In the genomic region with DNA sequence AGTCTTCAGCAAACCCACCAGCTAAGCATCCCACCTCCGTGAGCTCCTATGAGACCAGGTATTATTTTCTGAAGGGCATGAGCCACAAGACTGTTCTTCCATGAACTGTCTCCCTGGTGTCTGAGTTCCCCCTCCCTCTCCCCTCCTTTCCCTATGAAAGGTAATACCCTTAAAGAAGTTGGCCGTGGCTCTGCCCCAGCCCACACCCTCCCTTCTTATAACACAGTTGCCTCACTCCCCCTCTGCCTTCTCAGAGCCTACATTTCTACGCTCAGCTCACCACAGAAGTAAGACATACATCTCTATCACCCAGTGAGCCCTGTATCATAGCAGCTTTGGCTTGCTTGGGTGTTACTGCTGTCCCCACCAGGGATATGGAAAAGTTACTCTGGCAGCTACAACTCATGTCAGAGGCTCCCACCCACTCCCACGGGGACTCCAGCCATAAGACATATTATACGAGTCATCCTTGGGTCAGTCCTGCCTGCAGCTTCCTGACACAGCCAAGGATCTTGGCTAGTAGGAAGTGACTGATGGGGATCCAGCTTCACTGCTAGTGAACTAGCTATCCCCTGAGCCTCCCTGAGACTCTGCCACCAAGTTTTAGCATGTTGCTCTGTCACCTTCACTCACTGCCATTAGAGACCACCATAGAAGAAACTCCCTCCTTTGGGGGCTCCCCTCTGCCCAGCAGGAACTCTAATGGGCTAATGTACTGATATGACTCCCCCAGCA, we compare ENCODE assay signal across 11 mouse cellular contexts. TPM values are rescaled to one million over a fixed set of nuclear protein-coding genes. Genes with fewer than 3 reads are reported as not detected.
DNase-seq lines count a peak whose midpoint lies in the region; ATAC-seq and TF ChIP-seq lines count a peak whose summit lies in the region.
"Had no signal": no experiment of that assay in that cellular context is flagged by ENCODE, and none has a peak within 500 bp of the region (broad histone marks: within the 10 kb centered on the region; RNA-seq: fewer than 3 reads in every experiment).

No protein-coding gene starts in this region.

- TF ChIP-seq CTCF in gastrocnemius, adult 2 months (IDR thresholded peaks at IDR 0.05) = no peak
- no peak for TF ChIP-seq CTCF in bone marrow macrophage, adult 2 months (IDR thresholded peaks at IDR 0.05; ENCODE audit: low read depth, low read length)

- no peak for TF ChIP-seq POLR2A in bone marrow macrophage, adult 2 months (IDR thresholded peaks at IDR 0.05; ENCODE audit: borderline replicate concordance, low read depth, low read length)

- intact Hi-C loops in gastrocnemius, adult 2 months (cut with DNase I) = no loop called here
- intact Hi-C loops in gastrocnemius, postnatal 36 days (cut with DNase I) = no loop called here

- no peaks in the 10 kb centered on the region; the same call in 1 of the 2 replicates for H3K9me3 ChIP-seq in limb, embryonic 13.5 days
- H3K9me3 ChIP-seq in limb, embryonic 10.5 days (replicated peaks) = no peaks in the 10 kb centered on the region
- H3K9me3 ChIP-seq: embryonic facial prominence, embryonic 15.5 days; midbrain, embryonic 13.5 days had no signal

- H3K4me2 ChIP-seq in limb, embryonic 13.5 days (replicated peaks) = no peak overlapping the region
- H3K4me2 ChIP-seq: embryonic facial prominence, embryonic 15.5 days; midbrain, embryonic 13.5 days had no signal

- no peak overlapping the region for H3K9ac ChIP-seq in limb, embryonic 13.5 days
- H3K9ac ChIP-seq: embryonic facial prominence, embryonic 15.5 days; midbrain, embryonic 13.5 days had no signal

- peak overlapping the region; percentile 16; the same call in 1 of the 2 replicates for H3K27ac ChIP-seq in gastrocnemius, adult 2 months
- H3K27ac ChIP-seq in limb, embryonic 13.5 days = no peak overlapping the region
- no peak overlapping the region for H3K27ac ChIP-seq in limb, embryonic 10.5 days
- peak overlapping the region; percentile 99 for H3K27ac ChIP-seq in bone marrow macrophage, adult 2 months (ENCODE audit: insufficient read depth, low read depth, low read length)
- H3K27ac ChIP-seq in macrophage = peak overlapping the region; percentile 99
- H3K27ac ChIP-seq: midbrain, embryonic 13.5 days had no signal

- H3K36me3 ChIP-seq in limb, embryonic 13.5 days = no peaks in the 10 kb centered on the region
- H3K36me3 ChIP-seq in limb, embryonic 10.5 days = no peaks in the 10 kb centered on the region
- H3K36me3 ChIP-seq in macrophage (ENCODE audit: inconsistent target) = no peaks in the 10 kb centered on the region
- H3K36me3 ChIP-seq: embryonic facial prominence, embryonic 15.5 days; midbrain, embryonic 13.5 days had no signal

- WGBS in limb, embryonic 13.5 days = 54% methylated on average over 5 of the region's 5 CpGs
- 67% methylated on average over 5 of the region's 5 CpGs for WGBS in limb, embryonic 10.5 days
- 2% methylated on average over 5 of the region's 5 CpGs for WGBS in macrophage (ENCODE audit: missing documents)

- peak; percentile 32; the same call in 1 of the 2 replicates for ATAC-seq in limb, embryonic 13.5 days (ENCODE audit: low FRiP score, low read depth)
- ATAC-seq: midbrain, embryonic 13.5 days had no signal

- H3K4me1 ChIP-seq in limb, embryonic 13.5 days = peaks cover 11% of the 10 kb centered on the region
- peaks cover 5% of the 10 kb centered on the region for H3K4me1 ChIP-seq in limb, embryonic 10.5 days
- H3K4me1 ChIP-seq in bone marrow macrophage, adult 2 months (ENCODE audit: control insufficient read depth, insufficient read depth, low read length) = peaks cover 56% of the 10 kb centered on the region
- H3K4me1 ChIP-seq: midbrain, embryonic 13.5 days had no signal

- H3K79me2 ChIP-seq in macrophage (ENCODE audit: inconsistent target) = no peaks in the 10 kb centered on the region

- H3K4me3 ChIP-seq in gastrocnemius, adult 2 months = no peak overlapping the region
- H3K4me3 ChIP-seq in limb, embryonic 13.5 days = no peak overlapping the region
- no peak overlapping the region for H3K4me3 ChIP-seq in limb, embryonic 10.5 days
- peak overlapping the region; percentile 37 for H3K4me3 ChIP-seq in bone marrow macrophage, adult 2 months (ENCODE audit: insufficient read depth, low read length)
- H3K4me3 ChIP-seq in macrophage (ENCODE audit: inconsistent target) = no peak overlapping the region
- H3K4me3 ChIP-seq: embryonic facial prominence, embryonic 15.5 days; midbrain, embryonic 13.5 days had no signal

- no peak for DNase-seq in gastrocnemius, adult 2 months
- no peak for DNase-seq in gastrocnemius, postnatal 36 days
- no peak for DNase-seq in limb, embryonic 10.5 days (ENCODE audit: low spot score)
- no peak for DNase-seq in c-Kit-positive CD71-positive TER-119-positive erythroid progenitor cells, embryonic 14.5 days (ENCODE audit: low spot score)
- DNase-seq in gastrocnemius, postnatal 10 days = no peak
- DNase-seq: gastrocnemius, postnatal 25 days had no signal

- no peaks in the 10 kb centered on the region for H3K27me3 ChIP-seq in limb, embryonic 13.5 days
- H3K27me3 ChIP-seq in limb, embryonic 10.5 days (ENCODE audit: low read depth, poor library complexity, severe bottlenecking) = no peaks in the 10 kb centered on the region
- H3K27me3 ChIP-seq: embryonic facial prominence, embryonic 15.5 days; midbrain, embryonic 13.5 days had no signal

RNA-seq across cellular contexts. Expression of a gene that starts 33.4 kb away (rescaled TPM):
- total RNA-seq in gastrocnemius, adult 2 months (2021) = 10 to 100 TPM in 1 of 2 experiments, 1 to 10 TPM in 1; 6.3 to 11.2 TPM
- total RNA-seq in gastrocnemius, postnatal 36 days (2021) = 1 to 10 TPM; 5.9 to 8.8 TPM
- 18.3 and 19.6 TPM in 2 replicates for polyA plus RNA-seq in limb, embryonic 13.5 days (2015; fragmentation: Nextera tagmentation; extraction: Ambion mirVana)
- 6.5 and 6.6 TPM in 2 replicates for polyA plus RNA-seq in limb, embryonic 10.5 days (2016; fragmentation: Nextera tagmentation; extraction: Ambion mirVana)
- 67.5 and 83.4 TPM in 2 replicates for polyA plus RNA-seq in bone marrow macrophage, adult 2 months (2012; ENCODE audit: insufficient read depth, insufficient read length, missing spikeins)
- 100 to 1,000 TPM in 6 of 26 experiments, 10 to 100 TPM in 19, 1 to 10 TPM in 1; 9.2 to 143 (median 58.4) TPM for total RNA-seq in macrophage (2018; cell fraction: chromatin; rRNA removed)
- total RNA-seq in macrophage (2018; cell fraction: cytosol; rRNA removed) = 100 to 1,000 TPM in 11 of 26 experiments, 10 to 100 TPM in 15; 40.1 to 135 (median 81.6) TPM
- 100 to 1,000 TPM in 11 of 26 experiments, 10 to 100 TPM in 15; 38.3 to 241 (median 91.4) TPM for total RNA-seq in macrophage (2018; cell fraction: nucleus; rRNA removed)
- polyA plus RNA-seq in macrophage (2018) = 86.0 to 211 TPM (median 135 TPM) in 3 replicates
- total RNA-seq in gastrocnemius, postnatal 10 days (2021) = 10 to 100 TPM; 13.2 to 17.0 TPM

Comparison
In these comparisons a context has a peak if more than half of its experiments do, and no peak if none do; other contexts are left out.
1. H3K27ac ChIP-seq: peak in gastrocnemius, adult 2 months (single experiment), bone marrow macrophage, adult 2 months (single experiment) and macrophage (single experiment); none in limb, embryonic 13.5 days (single experiment) and limb, embryonic 10.5 days (single experiment).